8 mouse cellular contexts compared by ENCODE assay signal in genomic region chr4:62780837-62781236, GRCm38 (mm10).
A peak's percentile ranks its signal among the peaks of the same experiment; 100 is the strongest.
DNase-seq lines count a peak whose midpoint lies in the region; ATAC-seq lines count a peak whose summit lies in the region.

No protein-coding gene starts in this region.

- 49% methylated on average over 11 of the region's 11 CpGs for WGBS in kidney, embryonic 14.5 days
- whole genome bisulfite sequencing in embryonic facial prominence, embryonic 13.5 days, result 41% methylated on average over 11 of the region's 11 CpGs
- WGBS in limb, embryonic 10.5 days, result 50% methylated on average over 11 of the region's 11 CpGs
- WGBS in neural tube, embryonic 15.5 days, result 48% methylated on average over 11 of the region's 11 CpGs

- peak overlapping the region; percentile 44 for H3K4me2 ChIP-seq in kidney, embryonic 14.5 days (replicated peaks; ENCODE audit: low read depth, low read length)
- peak overlapping the region; percentile 55 for H3K4me2 ChIP-seq in embryonic facial prominence, embryonic 13.5 days
- H3K4me2 ChIP-seq in neural tube, embryonic 15.5 days, result peak overlapping the region; percentile 72

- ATAC-seq in kidney, embryonic 14.5 days (ENCODE audit: low FRiP score, low TSS enrichment), result 0 out of 2 replicates have a peak, but pooled peaks have one; percentile 14
- ATAC-seq in embryonic facial prominence, embryonic 13.5 days (ENCODE audit: insufficient number of reproducible peaks, insufficient read depth, low FRiP score, low TSS enrichment, low read depth), result no peak
- peak; percentile 60 for ATAC-seq in neural tube, embryonic 15.5 days (ENCODE audit: low FRiP score)

- no peaks in the 10 kb centered on the region for H3K9me3 ChIP-seq in kidney, embryonic 14.5 days (ENCODE audit: control insufficient read depth, low read length)
- no peaks in the 10 kb centered on the region for H3K9me3 ChIP-seq in embryonic facial prominence, embryonic 13.5 days
- H3K9me3 ChIP-seq in limb, embryonic 10.5 days (replicated peaks), result no peaks in the 10 kb centered on the region
- H3K9me3 ChIP-seq in neural tube, embryonic 15.5 days (replicated peaks), result no peaks in the 10 kb centered on the region

- peak overlapping the region; percentile 31 for H3K4me3 ChIP-seq in kidney, embryonic 14.5 days (ENCODE audit: low read length)
- peak overlapping the region; percentile 36 for H3K4me3 ChIP-seq in embryonic facial prominence, embryonic 13.5 days
- peak overlapping the region; percentile 55 for H3K4me3 ChIP-seq in limb, embryonic 10.5 days
- peak overlapping the region; percentile 40 for H3K4me3 ChIP-seq in neural tube, embryonic 15.5 days (replicated peaks)

- H3K27ac ChIP-seq in kidney, embryonic 14.5 days (ENCODE audit: low read depth, low read length), result no peak overlapping the region
- no peak overlapping the region for H3K27ac ChIP-seq in embryonic facial prominence, embryonic 13.5 days
- peak overlapping the region; percentile 31; the same call in 1 of the 2 replicates for H3K27ac ChIP-seq in limb, embryonic 10.5 days
- H3K27ac ChIP-seq in neural tube, embryonic 15.5 days (replicated peaks), result peak overlapping the region; percentile 18

- H3K9ac ChIP-seq in kidney, embryonic 14.5 days (ENCODE audit: low read depth, low read length), result no peak overlapping the region
- no peak overlapping the region; the same call in 1 of the 2 replicates for H3K9ac ChIP-seq in embryonic facial prominence, embryonic 13.5 days
- H3K9ac ChIP-seq in neural tube, embryonic 15.5 days (replicated peaks), result peak overlapping the region; percentile 26; the same call in 1 of the 2 replicates

- H3K4me1 ChIP-seq in kidney, embryonic 14.5 days (ENCODE audit: control insufficient read depth, insufficient read depth, low read length), result no peaks in the 10 kb centered on the region
- peaks cover 8% of the 10 kb centered on the region; the same call in 1 of the 2 replicates for H3K4me1 ChIP-seq in embryonic facial prominence, embryonic 13.5 days
- H3K4me1 ChIP-seq in limb, embryonic 10.5 days, result peaks cover 18% of the 10 kb centered on the region
- H3K4me1 ChIP-seq in neural tube, embryonic 15.5 days, result peaks cover 14% of the 10 kb centered on the region

- no peaks in the 10 kb centered on the region for H3K27me3 ChIP-seq in kidney, embryonic 14.5 days (ENCODE audit: control insufficient read depth, insufficient read depth, low read length)
- peaks cover 18% of the 10 kb centered on the region; the same call in 1 of the 2 replicates for H3K27me3 ChIP-seq in embryonic facial prominence, embryonic 13.5 days
- H3K27me3 ChIP-seq in limb, embryonic 10.5 days (ENCODE audit: low read depth, poor library complexity, severe bottlenecking), result peaks cover 19% of the 10 kb centered on the region
- no peaks in the 10 kb centered on the region; the same call in none of the 2 replicates for H3K27me3 ChIP-seq in neural tube, embryonic 15.5 days (replicated peaks)

- no peak for DNase-seq in kidney, postnatal 10 days
- DNase-seq in limb, embryonic 10.5 days (ENCODE audit: low spot score), result no peak
- no peak for DNase-seq in layer of hippocampus, adult 8-10 months (ENCODE audit: low spot score in 2 of 2)
- no peak for DNase-seq in kidney, adult 9 months
- no peak for DNase-seq in urinary bladder, postnatal 36 days (ENCODE audit: low spot score in 2 of 2)

- H3K36me3 ChIP-seq in kidney, embryonic 14.5 days (ENCODE audit: control insufficient read depth, insufficient read depth, low read length), result no peaks in the 10 kb centered on the region
- H3K36me3 ChIP-seq in embryonic facial prominence, embryonic 13.5 days, result no peaks in the 10 kb centered on the region
- no peaks in the 10 kb centered on the region for H3K36me3 ChIP-seq in limb, embryonic 10.5 days
- H3K36me3 ChIP-seq in neural tube, embryonic 15.5 days, result no peaks in the 10 kb centered on the region

Comparison
In these comparisons a context has a peak if more than half of its experiments do, and no peak if none do; other contexts are left out.
1. H3K27ac ChIP-seq: peak in limb, embryonic 10.5 days (single experiment) and neural tube, embryonic 15.5 days (single experiment); none in kidney, embryonic 14.5 days (single experiment) and embryonic facial prominence, embryonic 13.5 days (single experiment).
2. Peak in every context shown above with its lines, with median percentiles within 50 percentile points of each other: H3K4me2 ChIP-seq and H3K4me3 ChIP-seq.